Mouse (Mus musculus) bone marrow macrophage, adult 2 months (primary cell): Measurements from ENCODE around the gene Scaper.

Experiments used
- CTCF ChIP-seq: IDR thresholded peaks from 2 replicates; pipeline ENCODE4 v1.5.1; 2012; ENCODE audit warnings: low read depth, mild to moderate bottlenecking, low read length, moderate library complexity
- POLR2A ChIP-seq: IDR thresholded peaks from 2 replicates; pipeline ENCODE4 v1.6.1; 2012; ENCODE audit warnings: mild to moderate bottlenecking, low read depth, low read length, borderline replicate concordance

DNA sequence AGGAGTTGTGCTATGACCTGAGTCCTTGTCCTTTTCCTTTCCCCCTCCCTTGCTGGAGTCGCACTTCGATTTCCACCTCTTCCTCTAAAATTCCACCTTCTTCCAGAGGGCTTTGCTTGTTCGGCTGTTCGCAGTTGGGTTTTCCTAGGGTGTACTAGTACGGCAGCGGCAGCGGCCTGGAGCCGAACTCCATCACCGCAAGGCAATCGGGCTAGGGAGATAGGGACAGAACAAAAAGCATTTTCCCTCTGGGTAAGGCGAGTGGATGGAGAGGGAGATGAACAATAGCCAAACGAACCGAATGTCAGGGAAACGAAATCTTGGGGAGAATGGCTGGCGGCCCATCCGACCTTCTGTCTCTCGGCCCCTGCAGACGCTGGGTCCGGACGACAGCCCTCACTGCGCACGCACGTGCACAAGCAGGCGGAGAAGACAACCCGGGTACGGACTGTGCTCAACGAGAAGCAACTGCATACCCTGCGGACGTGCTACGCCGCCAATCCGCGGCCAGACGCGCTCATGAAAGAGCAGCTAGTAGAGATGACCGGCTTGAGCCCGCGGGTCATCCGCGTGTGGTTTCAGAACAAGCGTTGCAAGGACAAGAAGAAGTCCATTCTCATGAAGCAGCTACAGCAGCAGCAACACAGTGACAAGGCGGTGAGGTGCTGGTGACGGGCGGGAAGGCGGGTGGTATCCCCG is 394.1 kb downstream of the Scaper start:
- TF ChIP-seq CTCF (no peak), POLR2A (no peak)
